Mouse (Mus musculus) lung, adult 2 months (tissue): Measurements from ENCODE around the gene Grpel1.

Source experiments
- CTCF ChIP-seq: fragments of 200-500 bp; IDR thresholded peaks from 2 replicates; pipeline ENCODE4 v1.5.1; 2011; ENCODE audit warnings: mild to moderate bottlenecking, low read length, control low read depth; ENCODE audit not compliant: insufficient read depth
- POLR2A ChIP-seq: fragments of 200-500 bp; IDR thresholded peaks from 2 replicates; pipeline ENCODE4 v1.6.1; 2011; ENCODE audit warnings: low read depth, mild to moderate bottlenecking, control low read depth, low read length, borderline replicate concordance; ENCODE audit errors: extremely low read depth

GRCm38 (mm10) chr5:36505643-36506042, 40.8 kb downstream of the Grpel1 start:
- TF ChIP-seq CTCF = no peak
- TF ChIP-seq POLR2A = no peak
